Mouse (Mus musculus) gastrocnemius, postnatal 10 days (tissue): ENCODE measurements around the gene Yju2. TPM values are rescaled to one million over a fixed set of nuclear protein-coding genes. Genes with fewer than 3 reads are reported as not detected.

Experiments
- DNase-seq: peaks from one replicate; pipeline ENCODE4 v3.0.0; 2021; ENCODE audit warnings: mixed read lengths
- total RNA-seq, 2 experiments: library from RNA; stranded (reverse); gene quantifications; 2 replicates each; pipeline ENCODE4 v1.2.3; 2021

Yju2 gene
- total RNA-seq, 2 experiments from 2014 or later: 11.1 to 11.6 TPM

GRCm38 (mm10) chr17:55959946-55960740, 1.2 kb downstream of the Yju2 start:
- DNase-seq: no peak

GRCm38 (mm10) chr17:55960791-55961190, 1.9 kb downstream of the Yju2 start:
- no peak for DNase-seq

- no peak for DNase-seq
These were observed 2.7 kb downstream of the Yju2 start for GRCm38 (mm10) chr17:55961631-55962030.

GRCm38 (mm10) chr17:55963171-55963570, 4.3 kb downstream of the Yju2 start:
- no peak for DNase-seq

- no peak for DNase-seq
These were observed 5.6 kb downstream of the Yju2 start for GRCm38 (mm10) chr17:55964496-55964895.

GRCm38 (mm10) chr17:55964996-55965395, 6.1 kb downstream of the Yju2 start:
- no peak for DNase-seq

GRCm38 (mm10) chr17:55967186-55967585, 8.3 kb downstream of the Yju2 start:
- no peak for DNase-seq

- no peak for DNase-seq
These were observed 9.3 kb downstream of the Yju2 start for GRCm38 (mm10) chr17:55968210-55968609.

- no peak for DNase-seq
These were observed 10.7 kb downstream of the Yju2 start for GRCm38 (mm10) chr17:55969560-55969959.

- peak; percentile 40 for DNase-seq
These were observed 11.3 kb downstream of the Yju2 start, which contains the start of gene Shd for GRCm38 (mm10) chr17:55969966-55970891. Gene Shd (plus strand): TSS chr17:55970467.

- no peak for DNase-seq
These were observed 12.6 kb downstream of the Yju2 start for GRCm38 (mm10) chr17:55971453-55971852.

GRCm38 (mm10) chr17:55976255-55976862, 17.5 kb downstream of the Yju2 start:
- peak; percentile 82 for DNase-seq

- no peak for DNase-seq
These were observed 18.4 kb downstream of the Yju2 start for GRCm38 (mm10) chr17:55977301-55977700.

- no peak for DNase-seq
These were observed 27.4 kb downstream of the Yju2 start, which contains the start of gene Fsd1 for GRCm38 (mm10) chr17:55986030-55986961. Gene Fsd1 (plus strand): TSS chr17:55986509.

- DNase-seq: no peak
These were observed 31.5 kb downstream of the Yju2 start for GRCm38 (mm10) chr17:55990278-55990898.

- DNase-seq: peak; percentile 34
These were observed 37.1 kb downstream of the Yju2 start for GRCm38 (mm10) chr17:55996007-55996406.

- DNase-seq: no peak
These were observed 41.0 kb downstream of the Yju2 start for GRCm38 (mm10) chr17:55999794-56000499.

GRCm38 (mm10) chr17:56003000-56003399, 44.1 kb downstream of the Yju2 start:
- no peak for DNase-seq

- DNase-seq: no peak
These were observed 46.6 kb downstream of the Yju2 start, which contains the start of the genes Stap2 and Mpnd for GRCm38 (mm10) chr17:56005415-56006061. Gene Stap2 (minus strand): TSS chr17:56005584. Gene Mpnd (plus strand): TSS chr17:56005711.
